In the genomic region with DNA sequence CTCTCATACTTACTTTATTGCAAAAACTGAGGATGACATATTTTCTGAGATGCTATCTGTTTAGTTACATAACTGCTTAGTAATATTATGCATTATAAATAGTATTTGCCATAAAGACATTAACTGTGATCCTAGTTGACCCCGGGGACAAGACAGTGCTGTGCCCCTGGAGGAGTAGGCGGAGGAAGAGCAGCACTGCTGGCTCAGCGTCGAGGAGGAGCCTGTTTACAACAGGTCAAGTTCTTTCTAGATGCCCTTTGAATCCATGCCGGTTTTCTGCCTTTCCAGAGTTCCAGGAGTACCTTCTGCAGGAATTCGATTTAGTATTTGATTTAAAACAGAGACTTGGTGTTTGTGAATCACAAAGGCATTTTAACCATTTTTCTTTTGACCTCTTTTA, we compare ENCODE assay signal across 19 mouse cellular contexts. TPM values are rescaled to one million over a fixed set of nuclear protein-coding genes. Genes with fewer than 3 reads are reported as not detected.
DNase-seq lines count a peak whose midpoint lies in the region; ATAC-seq and TF ChIP-seq lines count a peak whose summit lies in the region.
"Had no signal": no experiment of that assay in that cellular context is flagged by ENCODE, and none has a peak within 500 bp of the region (broad histone marks: within the 10 kb centered on the region; RNA-seq: fewer than 3 reads in every experiment).

No protein-coding gene starts in this region.

- DNase-seq in kidney, adult 2 months = peak; percentile 72
- DNase-seq in kidney, adult 9 months = peak; percentile 68
- DNase-seq in kidney, postnatal 25 days = peak; percentile 44 to 76
- no peak for DNase-seq in natural killer cell, adult 2 months (ENCODE audit: low spot score in 2 of 2)
- no peak for DNase-seq in heart, adult 9 months (ENCODE audit: low spot score in 2 of 2)
- DNase-seq: adrenal gland, adult 8-10 months; adrenal gland, postnatal 36 days; cerebellum, adult 2 months; cerebellum, postnatal 14 days; embryo, embryonic 11 days; gastrocnemius, adult 2 months; gastrocnemius, postnatal 25 days; heart, postnatal 36 days had no signal

- H3K36me3 ChIP-seq in kidney, adult 2 months (ENCODE audit: control insufficient read depth, insufficient read depth, low read length) = peaks cover under 1% of the 10 kb centered on the region
- peaks cover 10% of the 10 kb centered on the region for H3K36me3 ChIP-seq in kidney, embryonic 16.5 days (ENCODE audit: insufficient read depth, low read length)
- H3K36me3 ChIP-seq: embryonic facial prominence, embryonic 15.5 days had no signal

- TF ChIP-seq CTCF in kidney, adult 2 months (conservative IDR thresholded peaks at IDR 0.05; ENCODE audit: insufficient read depth, insufficient read length, low read depth, low read length) = no peak

- no peak for ATAC-seq in kidney, embryonic 16.5 days (ENCODE audit: low FRiP score, low TSS enrichment)
- ATAC-seq: forebrain, embryonic 14.5 days had no signal

- no peak overlapping the region for H3K4me2 ChIP-seq in kidney, embryonic 16.5 days (replicated peaks; ENCODE audit: low read depth, low read length)
- H3K4me2 ChIP-seq: embryonic facial prominence, embryonic 15.5 days; heart, embryonic 13.5 days had no signal

- 53% methylated on average over 6 of the region's 6 CpGs for WGBS in kidney, adult 2 months
- 74% methylated on average over 6 of the region's 6 CpGs for WGBS in kidney, embryonic 16.5 days

- no peak overlapping the region for H3K27ac ChIP-seq in kidney, adult 2 months (ENCODE audit: insufficient read depth, low read depth, low read length)
- no peak overlapping the region for H3K27ac ChIP-seq in kidney, embryonic 16.5 days (ENCODE audit: low read length)
- H3K27ac ChIP-seq: embryonic facial prominence, embryonic 15.5 days; forebrain, embryonic 10.5 days; heart, embryonic 13.5 days had no signal

- no peaks in the 10 kb centered on the region for H3K9me3 ChIP-seq in kidney, embryonic 16.5 days (ENCODE audit: low read length)
- H3K9me3 ChIP-seq: embryonic facial prominence, embryonic 15.5 days; forebrain, embryonic 10.5 days; heart, embryonic 13.5 days had no signal

- H3K27me3 ChIP-seq in kidney, adult 2 months (replicated peaks; ENCODE audit: control insufficient read depth, insufficient read depth, low read length) = no peaks in the 10 kb centered on the region
- no peaks in the 10 kb centered on the region for H3K27me3 ChIP-seq in kidney, embryonic 16.5 days (ENCODE audit: insufficient read depth, low read length)
- H3K27me3 ChIP-seq: embryonic facial prominence, embryonic 15.5 days; heart, embryonic 13.5 days had no signal

- H3K9ac ChIP-seq in kidney, embryonic 16.5 days (replicated peaks; ENCODE audit: low read length) = no peak overlapping the region
- H3K9ac ChIP-seq: embryonic facial prominence, embryonic 15.5 days; heart, embryonic 13.5 days had no signal

- TF ChIP-seq POLR2A in kidney, adult 2 months (IDR thresholded peaks at IDR 0.05; ENCODE audit: low read depth, low read length) = no peak

- H3K4me3 ChIP-seq in kidney, adult 2 months (ENCODE audit: insufficient read depth, low read depth, low read length) = no peak overlapping the region
- H3K4me3 ChIP-seq in kidney, embryonic 16.5 days (ENCODE audit: low read length) = no peak overlapping the region
- H3K4me3 ChIP-seq: embryonic facial prominence, embryonic 15.5 days; erythroblast, embryonic 14.5 days; forebrain, embryonic 10.5 days; gastrocnemius, adult 2 months; heart, embryonic 13.5 days had no signal

- H3K4me1 ChIP-seq in kidney, adult 2 months (ENCODE audit: control insufficient read depth, insufficient read depth, low read length) = no peaks in the 10 kb centered on the region; the same call in 1 of the 2 replicates
- no peaks in the 10 kb centered on the region; the same call in 1 of the 2 replicates for H3K4me1 ChIP-seq in kidney, embryonic 16.5 days (ENCODE audit: insufficient read depth, low read length)
- H3K4me1 ChIP-seq: embryonic facial prominence, embryonic 15.5 days; heart, embryonic 13.5 days had no signal

RNA-seq across cellular contexts. Expression of a gene that starts 47.9 kb away (rescaled TPM):
- 4.3 and 6.9 TPM in 2 replicates for polyA plus RNA-seq in kidney, adult 2 months (2012; rRNA removed)
- polyA plus RNA-seq in kidney, embryonic 16.5 days (2015; fragmentation: Nextera tagmentation; extraction: Ambion mirVana) = 40.8 and 43.1 TPM in 2 replicates

RNA-seq across cellular contexts. Expression of a gene that starts 47.9 kb away (rescaled TPM):
- 189 and 213 TPM in 2 replicates for polyA plus RNA-seq in kidney, adult 2 months (2012; rRNA removed)
- 272 and 302 TPM in 2 replicates for polyA plus RNA-seq in kidney, embryonic 16.5 days (2015; fragmentation: Nextera tagmentation; extraction: Ambion mirVana)

Comparison
In these comparisons a context has a peak if more than half of its experiments do, and no peak if none do; other contexts are left out.
1. DNase-seq: peak in kidney, adult 2 months (single experiment), kidney, adult 9 months (single experiment) and kidney, postnatal 25 days (2 of 2); none in natural killer cell, adult 2 months (0 of 2) and heart, adult 9 months (0 of 2).